Mouse (Mus musculus) heart, postnatal 14 days (tissue): ENCODE measurements at regions not wholly inside any gene's neighbourhood (a gene's known extent, or its start where the extent isn't known, plus 50 kb on each side); places are given as distances from the start of the nearest gene placed in this dataset.
"Not testable (repeated sequence)": the region's sequence is repeated elsewhere in the genome, so short reads cannot be mapped to it uniquely, and the experiment has no call there.

Experiments used
- DNase-seq, 2 experiments: peaks; one replicate each; pipeline ENCODE4 v3.0.0; 2021 to 2022
- intact Hi-C: fragments of 180-260 bp; cut with DNase I; formaldehyde crosslinking; loops from one replicate; pipeline ENCODE4 v1.15.1; 2025

DNA sequence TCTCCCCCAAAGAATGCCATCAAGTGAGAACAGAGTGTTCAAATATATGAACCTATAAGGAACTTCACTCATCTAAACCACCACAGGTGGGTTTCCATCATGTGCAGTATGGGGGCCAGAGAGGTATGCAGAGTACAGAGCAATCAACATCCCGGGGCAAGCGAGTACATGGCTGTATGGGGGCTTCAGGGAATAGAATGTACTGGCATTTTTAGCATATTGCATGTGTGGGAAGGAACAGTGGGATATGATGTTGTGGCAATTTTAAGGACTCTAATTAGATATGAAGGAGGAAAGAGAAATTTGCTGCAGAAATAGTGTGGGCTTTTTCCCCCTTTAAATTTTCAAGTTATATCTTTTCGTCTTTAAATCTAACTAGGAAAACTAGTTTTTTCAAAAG is 344.0 kb downstream of the Trib2 start:
- no peak for DNase-seq
- intact Hi-C loops, result no loop called here

DNA sequence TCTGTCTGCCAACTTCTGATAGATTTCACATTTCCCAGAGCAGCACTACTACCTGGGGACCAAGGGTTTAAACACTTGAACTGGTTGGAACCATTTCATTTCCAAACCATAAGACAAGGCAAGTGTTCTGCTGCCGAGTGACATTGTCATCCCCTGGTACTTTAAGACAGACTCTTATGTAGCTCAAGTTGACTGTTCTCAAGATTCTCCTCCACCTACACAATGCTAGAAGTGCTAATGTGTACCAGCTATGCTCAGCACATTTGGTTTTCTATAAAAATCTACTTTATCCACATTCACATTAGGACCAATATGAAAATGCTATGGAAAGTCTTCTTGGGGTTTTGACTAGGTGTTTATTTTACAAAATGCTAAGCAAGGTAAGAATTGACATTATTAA is 357.3 kb downstream of the Trib2 start:
- intact Hi-C loops, result no loop called here
- no peak for DNase-seq

GRCm38 (mm10) chr12:15456369-15456768 is 360.4 kb downstream of the Trib2 start:
- DNase-seq, intact Hi-C loops: not testable (repeated sequence)

DNA sequence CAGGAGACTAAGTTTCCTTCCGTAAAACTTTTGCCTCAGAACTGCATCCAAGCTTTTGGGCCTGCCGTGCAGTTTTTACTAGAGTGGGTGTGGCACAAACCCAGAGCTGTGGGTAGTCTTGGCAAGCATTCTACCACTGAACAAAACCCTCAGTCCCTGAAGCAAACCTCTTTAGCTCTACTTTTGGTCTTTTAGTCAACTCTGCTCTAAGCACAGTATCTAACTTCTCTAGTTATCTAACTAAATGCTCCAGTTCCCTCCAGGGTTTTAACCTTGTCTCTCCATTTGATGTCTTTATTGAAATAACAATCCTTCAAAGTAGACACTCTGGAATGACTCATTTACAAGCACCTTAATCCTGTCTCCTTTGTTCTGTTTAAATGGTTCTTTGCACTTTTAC is 361.0 kb downstream of the Trib2 start:
- intact Hi-C loops, result no loop called here
- DNase-seq, result no peak

- no peak for DNase-seq
- intact Hi-C loops, result no loop called here
Observed at GRCm38 (mm10) chr12:15449484-15449883, 367.2 kb downstream of the Trib2 start.

DNA sequence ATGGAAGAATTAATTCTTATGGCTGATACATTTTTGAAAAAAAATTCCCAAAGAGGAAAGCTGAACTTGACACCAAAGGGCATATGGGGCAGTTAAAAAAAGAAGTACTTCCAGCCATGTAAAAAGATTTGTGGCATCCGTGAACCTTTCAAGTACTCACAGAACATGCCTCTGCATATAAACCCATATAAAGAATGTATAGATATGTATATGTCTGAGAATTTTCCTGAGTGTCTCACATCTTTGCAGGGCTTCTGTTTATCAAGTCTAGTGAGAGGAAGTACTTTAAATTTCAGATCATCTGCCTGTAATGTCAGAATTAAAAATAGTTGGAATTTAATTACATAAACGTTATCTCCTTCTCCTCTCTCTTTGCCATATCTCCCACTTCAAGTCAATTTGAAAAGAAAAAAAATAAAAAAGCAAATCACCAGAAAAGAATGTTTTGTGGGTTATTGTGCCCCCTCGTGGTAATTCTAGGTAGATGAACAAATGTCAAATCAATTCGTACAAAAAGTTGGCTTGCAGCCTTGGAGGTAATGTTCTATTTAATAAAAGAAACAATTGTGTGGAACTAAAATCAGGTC is 400.4 kb downstream of the Trib2 start:
- intact Hi-C loops, result no loop called here
- DNase-seq, result peak in 1 of 2 experiments; percentile 1

DNA sequence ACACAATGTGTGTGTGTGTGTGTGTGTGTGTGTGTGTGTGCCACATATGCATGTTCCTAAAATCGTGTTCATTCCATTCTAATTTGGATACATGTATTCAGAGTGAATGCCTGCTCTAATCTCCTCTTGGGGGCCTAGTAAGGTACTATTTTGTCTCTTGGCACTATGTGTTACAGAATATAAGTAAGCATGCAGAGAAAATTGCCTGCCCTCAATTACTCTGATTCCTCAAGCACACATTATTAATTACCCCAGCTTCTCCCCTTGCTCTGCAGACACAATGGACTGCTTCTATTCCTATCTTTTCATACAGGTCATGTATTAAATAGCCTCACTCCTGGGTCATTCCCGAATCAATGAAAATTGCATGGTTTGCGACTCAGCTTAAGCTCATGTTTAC is 406.3 kb downstream of the Trib2 start:
- intact Hi-C loops, result no loop called here
- no peak for DNase-seq

DNA sequence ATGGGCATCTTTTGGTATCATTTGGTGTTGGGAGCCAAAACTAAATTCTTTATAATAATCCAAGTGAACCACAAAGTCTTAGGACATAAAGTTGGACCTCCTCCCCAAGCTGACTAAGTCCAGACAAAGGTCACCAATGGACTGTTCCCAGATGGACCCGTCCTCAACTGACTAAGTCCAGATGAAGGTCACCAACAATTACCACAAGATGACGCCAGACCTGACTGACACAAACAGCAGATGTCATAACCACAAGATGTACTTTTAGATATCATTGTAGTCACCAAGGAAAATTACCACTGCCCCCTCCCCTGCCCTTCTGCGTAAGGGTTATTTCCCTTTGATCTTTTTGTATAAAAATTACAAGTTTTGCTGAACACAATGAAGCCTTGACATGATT is 409.1 kb downstream of the Trib2 start:
- DNase-seq, intact Hi-C loops: not testable (repeated sequence)

- intact Hi-C loops, result no loop called here
- no peak for DNase-seq
Observed at GRCm38 (mm10) chr12:15392641-15393040, 424.1 kb downstream of the Trib2 start.

- intact Hi-C loops, result no loop called here
- no peak for DNase-seq
Observed at GRCm38 (mm10) chr12:15388574-15388973, 428.1 kb downstream of the Trib2 start.

DNA sequence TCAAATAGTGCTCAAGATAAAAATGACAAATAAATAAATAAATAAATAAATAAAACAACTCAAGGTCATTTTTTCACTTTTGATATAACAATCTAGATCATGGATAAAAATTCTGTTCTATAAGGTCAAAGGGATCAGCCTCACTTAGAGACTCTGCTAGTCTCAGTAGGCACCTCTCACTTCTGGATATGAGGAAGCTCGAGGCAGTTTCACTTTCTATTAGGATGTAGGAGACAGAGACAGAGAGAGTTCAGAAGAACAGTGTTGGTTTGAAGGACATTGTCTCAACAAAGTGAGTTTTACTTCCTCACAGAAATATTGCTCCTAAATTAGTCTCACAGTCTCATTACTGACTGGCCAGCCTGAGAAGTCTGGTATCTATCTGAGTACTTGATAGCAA is 458.9 kb downstream of the Trib2 start:
- intact Hi-C loops, result no loop called here
- no peak for DNase-seq

- no peak for DNase-seq
- intact Hi-C loops, result no loop called here
Observed at GRCm38 (mm10) chr12:15320697-15321449, 495.8 kb downstream of the Trib2 start.

DNA sequence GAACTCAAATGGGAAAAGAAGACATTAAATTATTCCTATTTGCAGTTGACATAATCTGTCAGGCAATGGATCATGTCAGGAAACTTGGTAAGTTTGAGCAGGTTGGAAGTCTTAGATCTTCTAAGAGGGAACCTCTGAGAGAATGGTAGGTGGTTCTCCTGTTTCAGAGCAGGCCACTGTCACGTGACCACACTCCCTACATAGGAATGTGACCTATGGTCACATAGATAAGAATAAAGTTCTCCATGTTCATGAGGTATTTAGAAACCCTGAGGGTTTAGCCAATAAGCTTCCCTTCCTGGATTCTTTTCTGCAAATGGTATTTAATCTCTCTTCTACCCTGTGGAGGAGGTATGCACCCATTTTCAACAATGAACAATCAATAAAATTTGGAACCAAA is 497.1 kb downstream of the Trib2 start:
- no peak for DNase-seq
- intact Hi-C loops, result no loop called here

DNA sequence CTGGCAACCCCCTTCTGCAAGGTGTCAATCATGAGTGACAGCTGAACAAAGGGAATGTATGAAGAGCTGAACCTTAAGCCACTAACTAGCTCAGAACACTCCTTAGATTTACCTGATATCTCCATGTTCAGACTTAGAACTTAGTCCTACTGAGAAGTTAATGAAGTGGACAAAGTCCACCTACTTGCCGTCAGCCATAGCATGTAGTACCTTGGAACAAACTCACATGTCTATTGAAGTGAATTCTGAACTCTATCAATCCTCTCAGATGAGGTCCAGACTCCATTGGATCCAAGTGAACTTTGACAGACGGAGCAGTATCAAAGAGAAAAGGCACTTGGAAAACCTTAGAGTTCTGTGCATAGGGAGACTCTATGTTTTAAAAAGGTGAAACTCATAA is 521.8 kb downstream of the Trib2 start:
- intact Hi-C loops, result no loop called here
- no peak for DNase-seq

- no peak for DNase-seq
- intact Hi-C loops, result no loop called here
Observed at GRCm38 (mm10) chr12:15262165-15262564, 554.6 kb downstream of the Trib2 start.

- intact Hi-C loops, result no loop called here
- no peak for DNase-seq
Observed at GRCm38 (mm10) chr12:15261604-15262003, 555.1 kb downstream of the Trib2 start.

DNA sequence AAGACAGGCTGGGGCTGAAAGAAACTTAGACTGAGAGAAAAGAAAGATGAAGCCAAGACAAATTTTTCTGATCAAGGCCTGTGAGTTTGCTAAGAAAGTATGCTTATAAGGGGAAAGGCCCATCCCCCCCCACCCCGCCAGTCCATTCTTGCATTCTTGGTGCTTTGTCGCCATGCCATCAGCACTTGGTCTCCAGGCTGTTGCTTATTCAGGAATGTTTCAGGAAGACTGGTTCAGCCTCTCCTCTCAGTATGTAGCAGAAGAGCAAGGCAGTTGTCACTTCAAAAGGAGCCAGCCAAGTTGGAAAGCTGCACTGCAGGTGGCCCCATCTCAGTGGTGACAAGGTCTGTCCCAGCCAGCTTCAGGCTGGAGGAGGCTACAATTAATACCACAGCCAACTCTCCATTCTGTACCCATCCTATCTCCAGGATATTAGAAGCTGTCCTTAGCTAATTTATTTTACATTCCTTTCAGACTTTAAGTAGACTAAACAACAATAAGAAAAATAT is 555.8 kb downstream of the Trib2 start:
- intact Hi-C loops, result no loop called here
- no peak for DNase-seq

DNA sequence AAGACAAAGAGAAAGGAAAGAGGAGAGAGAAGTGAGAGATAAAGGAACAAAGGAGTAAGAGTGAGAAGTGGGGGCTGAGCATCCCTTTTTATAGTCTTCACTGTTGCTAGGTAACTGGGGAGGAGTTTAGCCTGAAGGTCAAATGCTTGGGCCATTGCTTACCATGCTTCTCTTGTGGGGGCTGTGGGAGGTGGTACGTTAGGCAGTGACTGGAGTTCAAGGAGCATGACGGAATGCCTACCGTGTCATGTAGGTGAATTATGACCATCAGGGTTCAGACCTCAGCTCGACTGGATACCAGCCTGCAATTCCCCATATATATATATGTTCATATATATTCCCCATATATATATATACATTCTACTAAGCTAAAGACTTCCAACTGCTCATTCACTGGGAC is 571.8 kb downstream of the Trib2 start:
- no peak for DNase-seq
- intact Hi-C loops, result no loop called here

GRCm38 (mm10) chr12:15222497-15223170 is 594.1 kb downstream of the Trib2 start:
- intact Hi-C loops, result no loop called here
- no peak for DNase-seq

GRCm38 (mm10) chr12:15218504-15218903 is 598.2 kb downstream of the Trib2 start:
- DNase-seq, result no peak
- intact Hi-C loops, result no loop called here

DNA sequence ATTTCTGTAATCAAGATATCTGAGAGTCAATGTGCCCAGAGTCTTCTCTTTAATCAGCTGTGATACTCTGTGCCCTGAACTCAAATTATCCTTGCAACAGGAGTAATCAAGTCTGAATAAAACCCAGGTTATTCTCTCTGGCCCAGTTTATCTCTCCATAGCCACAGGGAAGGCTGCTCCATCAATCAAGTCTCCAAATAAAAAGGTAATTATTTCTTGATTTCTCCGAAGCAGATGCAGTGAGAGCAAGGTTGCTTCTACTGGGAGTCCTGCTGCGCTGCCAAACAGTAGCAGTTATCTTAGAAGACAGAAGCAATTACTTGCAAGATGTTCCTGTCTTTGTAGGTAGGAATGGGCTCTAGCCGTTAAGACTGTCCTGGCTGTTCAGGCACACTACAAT is 600.5 kb downstream of the Trib2 start:
- no peak for DNase-seq
- intact Hi-C loops, result no loop called here
